Mouse (Mus musculus) intestine, embryonic 15.5 days (tissue): Measurements from ENCODE around the gene Tank. TPM values are rescaled to one million over a fixed set of nuclear protein-coding genes. Genes with fewer than 3 reads are reported as not detected.

Source experiments
- ATAC-seq: fragments of 200-750 bp; cut with Nextera tagmentation; 2 replicates; pipeline ENCODE4 v1.8.0; 2017; ENCODE audit warnings: moderate TSS enrichment, moderate library complexity
- H3K27ac ChIP-seq: fragments of 300-500 bp; sonication (generic); 2 replicates; pipeline ENCODE4 v1.5.1; 2015; ENCODE audit warnings: mild to moderate bottlenecking, inconsistent platforms
- H3K27me3 ChIP-seq: fragments of 300-500 bp; sonication (generic); replicated peaks from 2 replicates; pipeline ENCODE4 v1.6.1; 2015; ENCODE audit warnings: inconsistent platforms
- H3K36me3 ChIP-seq: fragments of 300-500 bp; sonication (generic); 2 replicates; pipeline ENCODE4 v1.6.1; 2015; ENCODE audit warnings: inconsistent platforms
- H3K4me1 ChIP-seq: fragments of 300-500 bp; sonication (generic); replicated peaks from 2 replicates; pipeline ENCODE4 v1.6.1; 2015; ENCODE audit warnings: inconsistent platforms
- H3K4me2 ChIP-seq: fragments of 300-500 bp; sonication (generic); replicated peaks from 2 replicates; pipeline ENCODE4 v1.6.1; 2015; ENCODE audit warnings: mild to moderate bottlenecking, inconsistent platforms
- H3K4me3 ChIP-seq: fragments of 300-500 bp; sonication (generic); replicated peaks from 2 replicates; pipeline ENCODE4 v1.5.1; 2015; ENCODE audit warnings: inconsistent platforms
- H3K9ac ChIP-seq: fragments of 300-500 bp; sonication (generic); 2 replicates; pipeline ENCODE4 v1.6.1; 2015; ENCODE audit warnings: inconsistent platforms
- H3K9me3 ChIP-seq: fragments of 300-500 bp; sonication (generic); 2 replicates; pipeline ENCODE4 v1.6.1; 2016; ENCODE audit warnings: inconsistent platforms
- WGBS: fragments of 180-500 bp; shearing (Covaris S2); methylation state at CpG from one replicate; pipeline ENCODE4 v1.1.7; 2015; 5-methylcytosine and 5-hydroxymethylcytosine counted together
- polyA plus RNA-seq: library from polyadenylated mRNA; unstranded; fragments of >200 nt; fragmentation: Nextera tagmentation; extraction: Ambion mirVana; gene quantifications from 2 replicates; pipeline ENCODE4 v1.2.1, GENCODE M21; 2015

Tank gene
- polyA plus RNA-seq, 1 experiment from 2014 or later: 30.9 TPM

DNA sequence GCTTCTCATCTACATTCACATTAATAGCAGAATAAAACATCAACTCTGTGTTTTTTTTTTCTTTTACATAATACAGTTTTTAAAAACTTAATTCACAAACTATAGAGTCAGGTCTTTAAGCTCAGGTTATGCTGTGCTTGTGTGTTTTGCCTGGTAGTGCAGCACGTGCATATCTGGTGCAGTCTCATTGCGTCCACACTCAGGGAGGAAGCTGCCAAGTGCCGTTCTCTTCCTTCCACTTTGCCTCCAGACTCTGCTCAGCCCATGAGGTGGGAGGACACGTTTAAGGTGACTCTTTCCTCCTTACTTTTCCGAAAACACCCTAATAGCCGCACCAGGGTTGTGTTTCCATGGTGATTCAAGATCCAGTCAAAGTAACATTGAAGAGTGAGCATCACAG, 59.8 kb downstream of the Tank start:
- no peak for ATAC-seq
- H3K36me3 ChIP-seq: no peaks in the 10 kb centered on the region
- 77% methylated on average over 6 of the region's 6 CpGs for WGBS

DNA sequence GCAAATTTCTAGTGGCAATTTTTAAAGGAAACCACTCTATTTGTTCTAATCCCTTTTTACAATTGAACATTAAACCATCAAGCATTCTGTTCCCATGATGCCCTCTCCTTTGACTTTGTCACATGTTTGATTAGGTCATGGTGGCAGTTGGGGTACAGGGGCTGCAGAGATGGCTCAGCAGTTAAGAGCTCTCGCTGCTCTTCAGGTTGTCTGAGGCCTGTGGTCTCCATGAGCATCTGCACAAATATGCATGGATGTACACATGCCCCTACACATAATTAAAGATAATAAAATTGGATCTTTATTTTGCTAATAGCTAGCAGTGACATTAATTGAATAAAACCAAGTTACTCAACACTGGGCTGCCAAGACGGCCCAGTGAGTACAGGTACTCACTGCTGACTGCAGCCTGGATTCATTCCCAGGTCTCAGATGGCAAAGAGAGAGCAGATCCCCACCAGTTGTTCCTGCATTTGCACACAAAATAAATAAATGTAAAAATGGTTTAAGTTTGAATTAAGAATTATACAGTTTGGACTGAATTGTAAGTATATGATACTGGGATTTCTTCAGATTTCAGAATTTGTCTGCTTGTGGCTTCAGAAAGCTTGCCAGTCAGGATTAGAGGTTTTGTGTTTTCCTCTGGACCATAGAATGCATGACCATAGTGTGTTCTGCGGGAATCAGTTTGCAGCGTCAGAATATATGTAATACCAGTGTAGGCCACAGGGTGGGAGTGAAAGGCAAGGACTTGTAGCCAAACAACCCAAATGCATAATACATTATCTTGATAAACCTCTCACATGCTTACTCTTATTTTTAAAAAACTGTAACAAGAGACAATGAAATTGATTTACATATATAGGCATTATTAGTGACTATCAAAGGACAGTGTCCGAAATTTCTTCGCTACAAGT, 64.3 kb downstream of the Tank start:
- no peak overlapping the region for H3K4me2 ChIP-seq
- no peak for ATAC-seq
- no peaks in the 10 kb centered on the region for H3K27me3 ChIP-seq
- no peak overlapping the region for H3K9ac ChIP-seq
- no peaks in the 10 kb centered on the region for H3K9me3 ChIP-seq
- no peak overlapping the region for H3K4me3 ChIP-seq
- 56% methylated on average over 6 of the region's 6 CpGs for WGBS
- H3K4me1 ChIP-seq: no peaks in the 10 kb centered on the region
- H3K27ac ChIP-seq: no peak overlapping the region
- no peaks in the 10 kb centered on the region for H3K36me3 ChIP-seq

More for the DNA sequence above, 59.8 kb downstream of the Tank start:
- Histone ChIP-seq H3K27ac (no peak overlapping the region), H3K4me3 (no peak overlapping the region), H3K27me3 (no peaks in the 10 kb centered on the region), H3K9ac (no peak overlapping the region), H3K9me3 (no peaks in the 10 kb centered on the region), H3K4me2 (no peak overlapping the region), H3K4me1 (no peaks in the 10 kb centered on the region)

GRCm38 (mm10) chr2:61651206-61651605, 72.8 kb downstream of the Tank start:
- Histone ChIP-seq H3K4me2 (no peak overlapping the region), H3K4me1 (peaks cover 4% of the 10 kb centered on the region; the same call in 1 of the 2 replicates), H3K9ac (no peak overlapping the region), H3K36me3 (peaks cover 7% of the 10 kb centered on the region), H3K9me3 (no peaks in the 10 kb centered on the region), H3K27me3 (no peaks in the 10 kb centered on the region), H3K4me3 (no peak overlapping the region), H3K27ac (no peak overlapping the region)
- ATAC-seq: no peak
- WGBS: 89% methylated on average over 4 of the region's 4 CpGs

- Histone ChIP-seq H3K9me3 (no peaks in the 10 kb centered on the region), H3K27me3 (no peaks in the 10 kb centered on the region), H3K4me3 (no peak overlapping the region), H3K4me1 (peaks cover 4% of the 10 kb centered on the region; the same call in 1 of the 2 replicates), H3K9ac (no peak overlapping the region), H3K36me3 (peaks cover 7% of the 10 kb centered on the region), H3K4me2 (no peak overlapping the region), H3K27ac (no peak overlapping the region)
- WGBS: 86% methylated on average over 3 of the region's 3 CpGs
- ATAC-seq: no peak
Measured at GRCm38 (mm10) chr2:61651640-61652039, 73.3 kb downstream of the Tank start.

- Histone ChIP-seq H3K27ac (no peak overlapping the region), H3K4me1 (peaks cover 9% of the 10 kb centered on the region), H3K36me3 (peaks cover under 1% of the 10 kb centered on the region; the same call in 1 of the 2 replicates), H3K4me2 (peak overlapping the region; percentile 98), H3K9me3 (no peaks in the 10 kb centered on the region), H3K4me3 (peak overlapping the region; percentile 53), H3K9ac (peak overlapping the region; percentile 56), H3K27me3 (peaks cover 3% of the 10 kb centered on the region; the same call in 1 of the 2 replicates)
- WGBS: 21% methylated on average over 12 of the region's 12 CpGs
- ATAC-seq: peak; percentile 14
Measured at GRCm38 (mm10) chr2:61655046-61655381, 76.6 kb downstream of the Tank start.

GRCm38 (mm10) chr2:61655382-61656281, 77.2 kb downstream of the Tank start:
- peaks cover 9% of the 10 kb centered on the region for H3K4me1 ChIP-seq
- WGBS: 1% methylated on average over 46 of the region's 46 CpGs

DNA sequence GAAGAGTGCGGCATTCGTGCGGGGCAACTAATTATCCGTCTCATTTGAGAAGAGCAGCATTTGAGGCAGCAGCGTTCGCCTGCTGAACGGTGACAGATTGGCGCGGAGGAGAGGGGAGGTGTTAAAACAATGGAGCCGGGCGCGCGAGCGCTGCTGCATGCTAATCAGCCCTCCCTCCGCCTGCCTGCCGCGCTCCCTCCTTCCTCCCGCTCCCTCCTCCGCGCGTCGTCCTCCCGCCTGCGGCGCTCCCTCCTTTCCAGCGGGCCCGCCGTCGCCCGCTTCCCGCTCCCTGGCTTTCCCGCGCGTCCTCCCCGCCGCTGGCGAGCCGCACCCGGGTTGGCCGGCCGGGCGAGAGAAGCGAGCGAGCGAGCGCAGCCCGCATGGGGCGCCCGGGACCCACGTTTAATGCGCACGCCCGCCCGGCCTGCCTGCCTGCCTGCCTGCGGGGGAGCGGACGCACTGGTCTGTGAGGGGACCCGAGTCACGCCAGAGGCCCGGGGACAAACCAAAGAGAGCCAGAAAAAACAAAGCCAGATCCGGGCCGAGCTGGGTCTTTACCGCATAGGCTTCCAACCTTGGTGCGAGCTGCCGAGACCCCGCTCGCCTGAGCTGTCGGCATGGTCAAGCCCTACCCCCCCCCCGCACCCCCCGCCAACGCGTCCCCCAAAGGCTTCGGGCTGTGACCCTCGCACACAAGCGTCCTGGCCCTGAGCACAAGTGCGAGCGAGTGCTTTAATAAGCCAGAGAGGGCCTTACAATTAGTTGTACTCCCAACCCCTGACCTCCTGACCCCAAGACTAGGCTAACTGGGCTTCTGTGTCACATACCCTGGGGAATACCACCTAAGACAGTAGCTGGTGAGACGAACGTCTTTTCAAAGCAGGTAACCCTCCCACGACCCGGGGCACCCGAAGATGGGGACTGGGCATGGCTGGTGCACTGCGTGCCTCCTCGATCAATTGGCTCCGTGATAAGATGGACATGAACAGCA, 78.3 kb downstream of the Tank start:
- Histone ChIP-seq H3K36me3 (no peaks in the 10 kb centered on the region), H3K27ac (no peak overlapping the region), H3K9me3 (no peaks in the 10 kb centered on the region), H3K27me3 (peaks cover 3% of the 10 kb centered on the region; the same call in 1 of the 2 replicates), H3K9ac (peak overlapping the region; percentile 50), H3K4me1 (peaks cover 9% of the 10 kb centered on the region), H3K4me2 (peak overlapping the region; percentile 98), H3K4me3 (peak overlapping the region; percentile 53)
- 2% methylated on average over 85 of the region's 85 CpGs for WGBS
- ATAC-seq: peak; percentile 88

More at GRCm38 (mm10) chr2:61655382-61656281, 77.2 kb downstream of the Tank start:
- Histone ChIP-seq H3K9me3 (no peaks in the 10 kb centered on the region), H3K9ac (peak overlapping the region; percentile 56), H3K27ac (no peak overlapping the region), H3K4me2 (peak overlapping the region; percentile 98), H3K27me3 (peaks cover 3% of the 10 kb centered on the region; the same call in 1 of the 2 replicates), H3K4me3 (peak overlapping the region; percentile 53), H3K36me3 (no peaks in the 10 kb centered on the region)
- peak; percentile 68 for ATAC-seq

DNA sequence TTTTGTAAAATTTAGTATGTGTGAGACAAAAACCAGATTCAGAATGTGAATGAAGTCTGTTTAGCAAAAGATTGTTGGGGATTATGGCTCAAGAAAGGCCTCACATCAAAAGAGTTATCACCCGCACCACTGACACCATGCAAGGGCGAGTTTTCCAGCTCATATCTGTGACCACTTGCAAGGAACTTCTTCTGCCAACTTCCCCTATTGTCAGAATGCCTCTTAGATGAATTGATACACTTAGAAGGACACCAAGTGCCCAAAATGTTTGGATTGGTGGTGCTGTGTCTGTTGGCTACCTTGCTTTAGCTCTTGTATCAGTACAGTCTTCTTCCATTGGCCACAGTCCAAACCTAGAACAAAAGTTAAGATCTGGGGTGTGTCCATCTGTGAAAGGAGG, 80.9 kb downstream of the Tank start:
- no peak overlapping the region for H3K4me2 ChIP-seq
- no peak overlapping the region for H3K27ac ChIP-seq
- H3K4me3 ChIP-seq: no peak overlapping the region
- H3K4me1 ChIP-seq: peaks cover 9% of the 10 kb centered on the region
- no peak overlapping the region for H3K9ac ChIP-seq
- H3K9me3 ChIP-seq: no peaks in the 10 kb centered on the region
- H3K27me3 ChIP-seq: peaks cover 3% of the 10 kb centered on the region; the same call in 1 of the 2 replicates
- no peak for ATAC-seq
- no peaks in the 10 kb centered on the region for H3K36me3 ChIP-seq
- 77% methylated on average over 2 of the region's 2 CpGs for WGBS

DNA sequence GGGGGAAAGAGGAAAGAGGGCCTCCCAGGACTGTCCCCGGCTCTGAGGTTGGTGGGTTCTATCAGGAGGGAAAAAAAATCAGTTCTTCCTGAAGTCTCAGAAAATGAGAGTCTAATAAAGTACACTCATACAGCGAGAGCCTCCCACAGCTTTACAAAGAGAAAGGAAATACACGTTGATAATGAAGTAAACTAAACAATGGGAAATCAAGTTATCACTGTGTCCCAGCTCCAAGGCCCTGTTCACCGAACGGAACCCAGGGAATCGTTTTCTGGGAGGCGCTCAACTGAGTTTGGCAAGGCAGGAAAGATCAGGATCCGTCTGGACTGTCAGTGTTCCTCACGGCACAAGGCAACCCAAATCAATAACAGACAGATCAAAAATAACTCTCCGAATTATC, 84.4 kb downstream of the Tank start:
- Histone ChIP-seq H3K9ac (no peak overlapping the region), H3K9me3 (no peaks in the 10 kb centered on the region), H3K4me2 (no peak overlapping the region), H3K4me3 (no peak overlapping the region), H3K4me1 (no peaks in the 10 kb centered on the region), H3K36me3 (no peaks in the 10 kb centered on the region), H3K27ac (no peak overlapping the region), H3K27me3 (no peaks in the 10 kb centered on the region)
- no peak for ATAC-seq
- 76% methylated on average over 10 of the region's 10 CpGs for WGBS

- 72% methylated on average over 10 of the region's 10 CpGs for WGBS
- H3K27me3 ChIP-seq: no peaks in the 10 kb centered on the region
- ATAC-seq: no peak
- no peak overlapping the region for H3K4me3 ChIP-seq
- no peaks in the 10 kb centered on the region for H3K4me1 ChIP-seq
- no peak overlapping the region for H3K9ac ChIP-seq
- no peaks in the 10 kb centered on the region for H3K9me3 ChIP-seq
- H3K36me3 ChIP-seq: no peaks in the 10 kb centered on the region
- no peak overlapping the region for H3K27ac ChIP-seq
- no peak overlapping the region for H3K4me2 ChIP-seq
Measured at GRCm38 (mm10) chr2:61663573-61664241, 85.3 kb downstream of the Tank start.

GRCm38 (mm10) chr2:61667420-61667819, 89.0 kb downstream of the Tank start:
- no peak overlapping the region for H3K9ac ChIP-seq
- no peaks in the 10 kb centered on the region for H3K4me1 ChIP-seq
- H3K4me3 ChIP-seq: no peak overlapping the region
- no peak overlapping the region for H3K27ac ChIP-seq
- ATAC-seq: no peak
- no peaks in the 10 kb centered on the region for H3K36me3 ChIP-seq
- H3K9me3 ChIP-seq: no peaks in the 10 kb centered on the region
- WGBS: 93% methylated on average over 7 of the region's 7 CpGs
- no peak overlapping the region for H3K4me2 ChIP-seq
- no peaks in the 10 kb centered on the region for H3K27me3 ChIP-seq
